Mouse (Mus musculus) liver, embryonic 14.5 days (tissue): Measurements from ENCODE around the gene Eya2.

Source experiments
- CTCF ChIP-seq: IDR thresholded peaks from 2 replicates; pipeline ENCODE4 v1.5.1; 2016; ENCODE audit warnings: antibody characterized with exemption, low read depth, control low read depth
- EP300 ChIP-seq: IDR thresholded peaks from 2 replicates; pipeline ENCODE4 v1.6.1; 2016; ENCODE audit warnings: antibody characterized with exemption, low read depth

DNA sequence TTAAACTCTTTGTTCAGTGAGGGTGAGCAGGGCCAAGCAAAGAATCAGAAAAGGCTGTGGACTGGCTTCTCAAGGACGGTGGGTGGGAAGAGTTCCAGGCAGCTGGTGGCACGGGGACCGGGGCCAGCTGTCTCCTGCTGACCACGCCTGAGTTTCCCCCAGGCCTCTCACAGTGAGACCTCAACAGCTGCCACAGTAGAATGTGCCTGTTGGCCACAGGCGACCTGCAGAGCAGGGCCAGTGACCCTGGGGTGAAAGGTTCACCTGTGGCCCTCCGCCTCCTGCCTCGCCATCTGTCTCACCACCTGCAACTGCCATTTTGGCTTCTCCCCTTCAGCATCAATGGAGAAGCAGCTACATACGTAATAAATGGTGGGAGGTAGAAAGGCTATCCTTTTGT, 35.1 kb downstream of the Eya2 start:
- no peak for TF ChIP-seq EP300
- TF ChIP-seq CTCF = no peak
